Mouse (Mus musculus): ENCODE measurements around the gene Bicra. TPM values are rescaled to one million over a fixed set of nuclear protein-coding genes. Genes with fewer than 3 reads are reported as not detected.

Gene Bicra
- total and polyA plus RNA-seq, 3 experiments: 0.32 to 10.2 (median 2.2) TPM

DNA sequence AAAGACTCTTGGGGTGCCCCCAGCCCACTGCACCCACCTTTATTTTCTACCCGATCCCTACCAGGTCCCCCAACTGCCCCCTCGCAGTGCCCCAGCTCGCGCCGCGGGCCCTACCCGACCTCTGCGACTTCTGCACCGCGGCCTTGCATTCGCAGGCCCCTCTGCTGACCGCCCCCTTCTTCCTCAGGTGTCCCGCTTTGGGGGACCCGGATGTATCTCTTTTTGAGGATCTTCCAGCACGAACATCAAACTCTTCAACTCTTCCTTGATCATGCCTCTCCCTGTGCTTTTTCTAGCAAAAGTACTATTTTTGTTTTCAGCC, 14.3 kb upstream of the Bicra start:
- no peak overlapping the region for H3K9ac ChIP-seq (ENCODE audit: insufficient read depth, low read depth)
- in situ Hi-C loops (cut with MboI; ENCODE audit: low pct_ligation_motif_present, low pct_unique_long_range_greater_than_20kb, low sequenced_read_pairs) (loop anchor here (25.0 kb wide), 1 partner anchor 200 kb away; the partner anchor contains the start of genes C5ar1 and Inafm1), dilution Hi-C loops (cut with MboI; ENCODE audit: extremely low pct_ligation_motif_present, extremely low pct_unique_long_range_greater_than_20kb, low sequenced_read_pairs) (no loop called here)
- no peak overlapping the region for H3K4me3 ChIP-seq (replicated peaks in 1 of 3; ENCODE audit: low read depth in 2 of 3, low read length in 2 of 3, poor library complexity in 1 of 3)
- no peak for DNase-seq (ENCODE audit: extremely low read depth)
- no peak overlapping the region for H3K27ac ChIP-seq (ENCODE audit: insufficient read depth, low read depth)
- H3K9me3 ChIP-seq (replicated peaks; ENCODE audit: low read length): peaks cover 12% of the 10 kb centered on the region
- H3K4me2 ChIP-seq (ENCODE audit: insufficient read depth, low read depth, poor library complexity, severe bottlenecking): no peak overlapping the region
- H3K27me3 ChIP-seq (replicated peaks): no peaks in the 10 kb centered on the region
- no peaks in the 10 kb centered on the region for H3K79me2 ChIP-seq (replicated peaks; ENCODE audit: control insufficient read depth, extremely low read depth, insufficient read depth, poor library complexity, severe bottlenecking)
- H3K4me1 ChIP-seq (ENCODE audit: control insufficient read depth in 1 of 2, insufficient read depth in 2 of 2): peaks cover 3 to 8% of the 10 kb centered on the region in 2 experiments; a peak in 3 of 4 replicates
- no peaks in the 10 kb centered on the region for H3K36me3 ChIP-seq (replicated peaks in 1 of 2; ENCODE audit: control insufficient read depth in 1 of 2, insufficient read depth in 1 of 2, low read length in 1 of 2)
- TF ChIP-seq ZNF384 (IDR thresholded peaks at IDR 0.05; ENCODE audit: low read depth, low read length) (no peak), SIN3A (IDR thresholded peaks at IDR 0.05; ENCODE audit: low read length) (no peak), BHLHE40 (IDR thresholded peaks at IDR 0.05; ENCODE audit: low read depth, low read length) (no peak), KAT2A (IDR thresholded peaks at IDR 0.05; ENCODE audit: insufficient replicate concordance, low read length) (no peak), ZMIZ1 (IDR thresholded peaks at IDR 0.05; ENCODE audit: low read depth, low read length) (no peak), ZKSCAN1 (IDR thresholded peaks at IDR 0.05; ENCODE audit: borderline replicate concordance, low read depth, low read length) (no peak), USF1 (IDR thresholded peaks at IDR 0.05; ENCODE audit: low read depth, low read length) (no peak), PAX5 (IDR thresholded peaks at IDR 0.05; ENCODE audit: low read length) (no peak), RCOR1 (conservative IDR thresholded peaks at IDR 0.05; ENCODE audit: low read depth, low read length) (no peak), RAD21 (IDR thresholded peaks at IDR 0.05; ENCODE audit: low read depth, low read length) (no peak), JUN (IDR thresholded peaks at IDR 0.05; ENCODE audit: insufficient read depth, low read depth, low read length) (no peak), EP300 (IDR thresholded peaks at IDR 0.05; ENCODE audit: low read length) (no peak), ELF1 (IDR thresholded peaks at IDR 0.05; ENCODE audit: low read depth, low read length) (no peak), UBTF (IDR thresholded peaks at IDR 0.05; ENCODE audit: low read depth, low read length) (no peak), TCF12 (IDR thresholded peaks at IDR 0.05; ENCODE audit: low read depth, low read length) (no peak), MXI1 (IDR thresholded peaks at IDR 0.05; ENCODE audit: low read depth, low read length) (no peak), ETS1 (conservative IDR thresholded peaks at IDR 0.05; ENCODE audit: low read depth, low read length) (no peak), CTCF (conservative IDR thresholded peaks at IDR 0.05 in 1 of 2, IDR thresholded peaks at IDR 0.05 in 1 of 2; ENCODE audit: low read depth in 2 of 2, low read length in 2 of 2) (no peak)

DNA sequence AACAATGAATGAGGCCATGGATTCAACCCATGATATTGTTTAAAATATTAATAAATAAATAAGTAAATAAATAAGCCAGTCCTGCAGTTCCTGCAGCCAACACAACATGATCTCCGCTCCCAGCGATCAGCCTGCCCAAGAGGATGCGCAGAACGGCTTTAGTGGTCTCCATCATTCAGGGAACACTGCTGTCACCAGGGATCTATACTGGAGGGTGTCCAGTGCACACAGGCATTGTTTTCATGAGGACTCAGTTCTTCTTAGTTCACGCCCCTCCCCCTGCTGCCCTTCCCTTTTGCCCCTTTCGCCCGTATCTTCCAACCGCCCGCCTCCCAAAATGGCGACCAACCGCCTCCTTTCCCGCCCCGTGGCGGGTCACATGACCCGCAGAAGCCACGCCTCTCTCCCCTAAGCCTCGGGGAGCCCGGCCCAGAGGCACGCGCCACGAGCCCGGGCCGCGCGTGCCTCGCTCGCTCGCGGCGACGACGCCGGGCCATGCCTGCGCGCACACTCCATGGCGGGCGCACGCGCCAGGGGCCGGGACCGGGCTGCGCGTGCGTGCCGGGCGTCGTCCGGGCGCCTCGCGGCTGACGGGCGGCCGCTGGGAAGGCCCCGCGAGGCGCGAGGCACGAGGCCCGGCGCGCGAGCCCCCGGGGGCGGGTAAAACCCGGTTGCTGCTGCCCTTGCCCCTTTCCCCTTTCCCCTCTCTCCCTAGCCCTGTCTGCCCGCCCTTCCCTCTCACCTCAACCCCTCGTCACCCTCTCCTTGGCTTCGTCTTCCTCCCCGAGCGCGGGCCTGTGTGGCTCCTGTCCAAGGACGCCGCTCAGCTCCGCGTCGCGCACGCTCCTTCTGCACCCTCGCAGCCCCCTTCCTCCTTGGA, 13.7 kb upstream of the Bicra start, which contains the start of gene Zfp541:
Zfp541 (plus strand) TSS at position 596 of the 880 bp plus-strand sequence.
- H3K36me3 ChIP-seq (replicated peaks in 1 of 2; ENCODE audit: control insufficient read depth in 1 of 2, insufficient read depth in 1 of 2, low read length in 1 of 2): no peaks in the 10 kb centered on the region
- H3K4me2 ChIP-seq (ENCODE audit: insufficient read depth, low read depth, poor library complexity, severe bottlenecking): no peak within 1 kb of the TSS
- no peak for DNase-seq (ENCODE audit: extremely low read depth)
- no peak within 1 kb of the TSS for H3K4me3 ChIP-seq (replicated peaks in 1 of 3; ENCODE audit: low read depth in 2 of 3, low read length in 2 of 3, poor library complexity in 1 of 3)
- H3K27ac ChIP-seq (ENCODE audit: insufficient read depth, low read depth): no peak within 1 kb of the TSS
- no peaks in the 10 kb centered on the region for H3K79me2 ChIP-seq (replicated peaks; ENCODE audit: control insufficient read depth, extremely low read depth, insufficient read depth, poor library complexity, severe bottlenecking)
- no peak within 1 kb of the TSS for H3K9ac ChIP-seq (ENCODE audit: insufficient read depth, low read depth)
- peaks cover 6 to 14% of the 10 kb centered on the region in 2 experiments; a peak in 3 of 4 replicates for H3K4me1 ChIP-seq (ENCODE audit: control insufficient read depth in 1 of 2, insufficient read depth in 2 of 2)
- TF ChIP-seq USF1 (IDR thresholded peaks at IDR 0.05; ENCODE audit: low read depth, low read length) (no peak), GABPA (IDR thresholded peaks at IDR 0.05; ENCODE audit: insufficient replicate concordance, low read depth, low read length) (no peak), ZNF384 (IDR thresholded peaks at IDR 0.05; ENCODE audit: low read depth, low read length) (no peak), MAZ (IDR thresholded peaks at IDR 0.05; ENCODE audit: low read depth, low read length) (no peak), ZMIZ1 (IDR thresholded peaks at IDR 0.05; ENCODE audit: low read depth, low read length) (no peak), E2F4 (IDR thresholded peaks at IDR 0.05; ENCODE audit: insufficient replicate concordance, low read depth, low read length) (no peak), ETS1 (conservative IDR thresholded peaks at IDR 0.05; ENCODE audit: low read depth, low read length) (no peak), POLR2A (IDR thresholded peaks at IDR 0.05; ENCODE audit: low read depth, low read length) (no peak), NRF1 (IDR thresholded peaks at IDR 0.05; ENCODE audit: low read depth, low read length) (no peak), ZKSCAN1 (IDR thresholded peaks at IDR 0.05; ENCODE audit: borderline replicate concordance, low read depth, low read length) (no peak), ELF1 (IDR thresholded peaks at IDR 0.05; ENCODE audit: low read depth, low read length) (no peak)
- in situ Hi-C loops (cut with MboI; ENCODE audit: low pct_ligation_motif_present, low pct_unique_long_range_greater_than_20kb, low sequenced_read_pairs): loop anchor here (25.0 kb wide), 1 partner anchor 201 kb away; the partner anchor contains the start of genes C5ar1 and Inafm1
- dilution Hi-C loops (cut with MboI; ENCODE audit: extremely low pct_ligation_motif_present, extremely low pct_unique_long_range_greater_than_20kb, low sequenced_read_pairs): no loop called here
- H3K27me3 ChIP-seq (replicated peaks): no peaks in the 10 kb centered on the region
- H3K9me3 ChIP-seq (replicated peaks; ENCODE audit: low read length): peaks cover 12% of the 10 kb centered on the region
